Mouse (Mus musculus) granulocyte monocyte progenitor cell, adult 5-6 weeks (primary cell): ENCODE measurements around the gene Trove2. TPM values are rescaled to one million over a fixed set of nuclear protein-coding genes. Genes with fewer than 3 reads are reported as not detected.

Experiments
- total RNA-seq, 2 experiments: library from RNA; stranded (forward) in 1 of 2; stranded (reverse) in 1 of 2; fragments of 200-712, 200-1000 nt in 1 of 2; fragments of >200 nt in 1 of 2; fragmentation: Nextera tagmentation in 1 of 2; gene quantifications; 2 replicates each; pipeline ENCODE4 v1.2.3; 2014 to 2017

Gene Trove2
- total RNA-seq, 2 experiments from 2014 or later = 1.3 TPM

Other genes with a start within 250 kb of the Trove2 start
- gene B3galt2, start 136.4 kb downstream of the Trove2 start, total RNA-seq (2014; fragmentation: Nextera tagmentation) = not detected in 2 replicates
- 0.04 and 0.05 TPM in 2 replicates for gene B3galt2, start 136.4 kb downstream of the Trove2 start, total RNA-seq (2017)
- 53.7 and 70.2 TPM in 2 replicates for gene Cdc73, start 74.2 kb downstream of the Trove2 start, total RNA-seq (2014; fragmentation: Nextera tagmentation)
- 14.8 and 19.1 TPM in 2 replicates for gene Cdc73, start 74.2 kb downstream of the Trove2 start, total RNA-seq (2017)
- gene Glrx2, start 60.7 kb downstream of the Trove2 start, total RNA-seq (2014; fragmentation: Nextera tagmentation) = 73.8 and 84.6 TPM in 2 replicates
- gene Glrx2, start 60.7 kb downstream of the Trove2 start, total RNA-seq (2017) = 15.8 and 25.8 TPM in 2 replicates
- gene Uchl5, start 204 bp upstream of the Trove2 start, total RNA-seq (2014; fragmentation: Nextera tagmentation) = 137 and 152 TPM in 2 replicates
- 200 and 210 TPM in 2 replicates for gene Uchl5, start 204 bp upstream of the Trove2 start, total RNA-seq (2017)
- gene Rgs2, start 227.1 kb upstream of the Trove2 start, total RNA-seq (2014; fragmentation: Nextera tagmentation) = 55.0 and 90.4 TPM in 2 replicates
- gene Rgs2, start 227.1 kb upstream of the Trove2 start, total RNA-seq (2017) = 98.1 and 98.8 TPM in 2 replicates